Mouse (Mus musculus) liver, adult 2 months (tissue): ENCODE data around the gene Myh7.

Experiments used
- CTCF ChIP-seq: fragments of 200-500 bp; IDR thresholded peaks from 2 replicates; pipeline ENCODE4 v1.5.1; 2011; ENCODE audit warnings: low read depth, low read length, control low read depth
- POLR2A ChIP-seq: fragments of 200-500 bp; IDR thresholded peaks from 2 replicates; pipeline ENCODE4 v1.6.1; 2011; ENCODE audit warnings: low read length, control low read depth; ENCODE audit not compliant: insufficient read depth; ENCODE audit errors: extremely low read depth

- TF ChIP-seq POLR2A (no peak), CTCF (no peak)
Observed at GRCm38 (mm10) chr14:54960769-54961168, 33.7 kb downstream of the Myh7 start.
